Mouse (Mus musculus) spleen, adult 18-20 months (tissue): Measurements from ENCODE around the gene Il11.
A peak's percentile ranks its signal among the peaks of the same experiment; 100 is the strongest.
"Not testable (repeated sequence)": the region's sequence is repeated elsewhere in the genome, so short reads cannot be mapped to it uniquely, and the experiment has no call there.

Experiments used
- DNase-seq, 2 experiments: peaks; one replicate each; pipeline ENCODE4 v3.0.0; 2022; ENCODE audit warnings: mixed read lengths in 2 of 2

Gene Il11

DNA sequence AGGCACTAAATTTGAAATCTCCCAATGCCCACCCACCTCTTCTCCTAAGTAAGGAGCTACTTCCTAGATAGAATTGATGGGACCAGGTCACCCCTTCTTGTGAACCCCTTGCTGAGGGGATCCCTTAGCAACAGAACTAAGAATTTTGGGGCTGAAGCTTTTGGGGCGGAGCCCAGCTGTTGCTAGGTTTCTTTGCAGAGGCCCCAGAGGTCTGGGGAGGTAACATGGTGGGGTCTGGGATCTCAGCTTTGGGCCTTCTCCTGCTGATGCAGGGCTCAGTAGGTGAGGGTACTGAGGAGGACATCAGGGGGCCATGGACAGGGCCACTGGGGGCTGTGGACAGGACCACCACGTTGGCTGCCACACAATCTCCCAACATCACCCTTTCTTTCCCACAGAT lies at the start of gene Il11, which contains the start of gene Tmem190:
Gene Il11 (minus strand): TSS at position 101 of the 400 bp plus-strand sequence.
Gene Tmem190 (plus strand): TSS at position 179 of the 400 bp plus-strand sequence.
- DNase-seq = no peak

- no peak for DNase-seq
Measured at GRCm38 (mm10) chr7:4830476-4830875, 47.8 kb upstream of the Il11 start.

DNA sequence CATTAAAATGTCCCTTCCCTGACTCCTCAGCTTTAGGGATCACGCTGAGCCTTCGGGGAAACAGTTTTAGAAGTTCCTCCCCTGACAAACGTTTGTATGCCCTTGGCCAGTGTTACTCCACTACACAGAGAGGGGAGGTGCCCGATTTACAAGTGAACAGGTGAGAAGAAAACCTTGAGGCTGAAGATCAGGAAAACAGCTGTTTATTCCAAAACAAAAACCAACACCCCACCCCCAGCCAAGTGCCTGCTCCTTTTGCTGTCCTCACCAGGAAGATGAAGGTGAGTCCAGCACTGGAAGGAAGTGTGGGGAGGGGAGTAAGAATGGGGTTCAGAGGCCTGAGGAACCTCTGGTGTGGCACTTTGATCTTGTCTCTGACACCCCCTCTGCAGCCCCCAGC lies 42.7 kb upstream of the Il11 start:
- DNase-seq = no peak

DNA sequence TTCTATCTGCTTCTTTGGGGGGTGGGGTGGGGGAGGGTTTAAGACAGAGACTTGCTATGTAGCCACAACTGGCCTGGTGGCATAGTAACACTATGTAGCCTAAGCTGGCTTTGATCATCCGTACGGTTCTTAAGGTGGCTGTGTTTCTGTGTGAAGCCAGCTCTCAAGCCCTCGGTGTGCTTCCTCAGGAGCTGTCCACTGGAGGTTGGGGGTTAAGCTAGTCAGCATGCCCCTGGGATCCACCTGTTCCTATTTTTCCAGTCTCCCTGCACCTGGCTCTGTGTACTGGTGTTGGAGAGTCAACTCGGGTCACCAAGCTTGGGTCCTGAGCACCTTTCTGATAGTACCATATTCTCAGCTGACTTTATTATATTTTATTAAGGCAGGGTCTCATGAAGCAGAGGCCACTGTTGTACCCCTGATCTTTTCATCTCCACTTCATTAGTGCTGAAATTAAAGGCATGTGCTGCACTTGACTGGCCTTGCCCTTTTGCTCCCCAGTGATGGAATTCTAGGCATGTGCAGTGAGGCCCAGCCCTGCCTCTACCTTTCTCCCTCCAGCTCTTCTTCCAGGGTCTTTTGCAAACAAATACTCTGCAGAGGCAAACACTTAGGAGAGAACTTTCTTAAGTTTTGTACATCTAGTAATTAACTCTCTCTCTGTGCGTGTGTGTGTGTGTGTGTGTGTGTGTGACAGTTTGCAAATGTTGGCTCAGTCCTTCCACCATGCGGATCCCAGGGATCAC lies 39.7 kb upstream of the Il11 start:
- DNase-seq = no peak

DNA sequence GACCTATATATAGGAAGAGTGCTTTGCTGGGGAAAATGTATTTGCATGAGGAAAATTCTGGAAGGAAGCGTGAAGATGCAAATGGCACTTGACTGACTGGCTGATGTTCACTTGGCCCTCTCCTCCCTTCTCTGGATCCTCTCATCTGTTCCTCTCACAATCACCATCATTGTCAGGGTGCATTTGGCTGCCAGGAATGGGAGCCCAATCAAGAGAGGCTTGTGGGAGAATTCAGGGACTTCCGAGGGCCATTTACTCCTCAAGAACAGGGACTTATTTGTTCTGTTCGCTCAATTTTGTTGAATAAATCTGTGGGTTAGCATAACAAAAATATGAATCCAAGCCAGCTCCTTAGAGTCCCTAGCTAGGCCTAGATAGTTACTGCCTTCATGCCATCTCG lies 39.0 kb upstream of the Il11 start:
- DNase-seq = no peak

DNA sequence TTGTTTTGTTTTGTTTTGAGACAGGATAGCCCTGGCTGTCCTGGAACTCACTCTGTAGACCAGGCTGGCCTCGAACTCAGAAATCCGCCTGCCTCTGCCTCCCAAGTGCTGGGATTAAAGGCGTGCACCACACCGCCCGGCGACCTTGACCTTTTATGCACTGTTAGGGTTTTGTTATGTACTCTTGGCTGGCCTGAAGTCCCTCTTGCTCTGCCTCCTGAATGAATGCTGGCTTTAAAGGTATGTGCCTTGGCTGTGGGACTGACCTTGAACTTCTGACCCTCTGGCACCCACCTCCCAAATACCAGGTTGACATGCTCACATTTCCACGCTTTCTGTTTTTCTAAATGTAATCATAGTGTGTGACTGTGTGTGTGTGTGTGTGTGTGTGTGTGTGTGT lies 38.3 kb upstream of the Il11 start:
- DNase-seq = not testable (repeated sequence)

DNA sequence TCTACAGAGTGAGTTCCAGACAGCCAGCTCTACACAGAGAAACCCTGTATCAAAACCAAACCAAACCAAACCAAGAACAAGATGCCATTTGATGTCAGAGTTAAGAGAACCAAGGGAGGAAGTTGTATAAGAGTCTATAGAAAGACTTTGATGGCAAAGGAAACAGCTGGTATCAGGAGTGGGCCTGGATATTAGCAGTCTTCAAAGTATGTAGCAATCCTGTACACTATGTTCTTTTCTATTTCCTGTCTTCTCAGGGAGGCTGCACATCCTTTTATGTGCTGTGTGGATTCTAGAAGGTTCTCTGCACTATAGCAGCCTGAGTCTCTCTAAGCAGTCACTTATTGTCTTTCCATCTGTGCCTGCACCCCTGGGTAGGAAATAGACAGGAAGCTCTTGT lies 33.9 kb upstream of the Il11 start:
- DNase-seq = no peak

DNA sequence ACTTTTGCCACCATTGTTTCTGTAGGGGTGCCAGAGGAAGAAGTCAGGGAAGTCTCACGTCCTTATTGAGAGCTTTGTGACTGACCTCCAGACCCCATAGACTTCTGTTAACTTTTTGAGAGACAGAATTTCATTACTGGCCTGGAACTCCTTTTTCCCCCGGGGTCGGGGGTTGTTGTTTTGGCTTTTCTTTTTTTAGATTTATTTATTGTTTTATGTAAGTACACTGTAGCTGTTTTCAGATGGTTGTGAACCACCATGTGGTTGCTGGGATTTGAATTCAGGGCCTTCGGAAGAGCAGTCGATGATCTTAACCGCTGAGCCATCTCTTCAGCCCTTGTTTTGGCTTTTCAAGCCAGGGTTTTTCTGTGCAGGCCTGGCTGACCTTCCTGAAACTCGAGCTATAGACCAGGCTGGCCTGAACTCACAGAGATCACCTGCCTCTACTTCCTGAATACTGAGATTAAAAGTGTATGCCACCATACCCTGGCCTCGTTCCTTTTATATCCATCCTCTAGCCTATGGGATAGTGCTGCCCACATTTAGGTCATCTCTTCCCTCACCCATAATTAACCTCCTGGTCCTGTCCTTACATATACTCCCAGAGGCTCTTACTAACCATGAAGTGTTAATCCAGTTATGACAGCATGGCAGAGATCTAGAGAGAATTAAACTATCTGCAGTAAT lies 30.6 kb upstream of the Il11 start:
- DNase-seq = no peak

DNA sequence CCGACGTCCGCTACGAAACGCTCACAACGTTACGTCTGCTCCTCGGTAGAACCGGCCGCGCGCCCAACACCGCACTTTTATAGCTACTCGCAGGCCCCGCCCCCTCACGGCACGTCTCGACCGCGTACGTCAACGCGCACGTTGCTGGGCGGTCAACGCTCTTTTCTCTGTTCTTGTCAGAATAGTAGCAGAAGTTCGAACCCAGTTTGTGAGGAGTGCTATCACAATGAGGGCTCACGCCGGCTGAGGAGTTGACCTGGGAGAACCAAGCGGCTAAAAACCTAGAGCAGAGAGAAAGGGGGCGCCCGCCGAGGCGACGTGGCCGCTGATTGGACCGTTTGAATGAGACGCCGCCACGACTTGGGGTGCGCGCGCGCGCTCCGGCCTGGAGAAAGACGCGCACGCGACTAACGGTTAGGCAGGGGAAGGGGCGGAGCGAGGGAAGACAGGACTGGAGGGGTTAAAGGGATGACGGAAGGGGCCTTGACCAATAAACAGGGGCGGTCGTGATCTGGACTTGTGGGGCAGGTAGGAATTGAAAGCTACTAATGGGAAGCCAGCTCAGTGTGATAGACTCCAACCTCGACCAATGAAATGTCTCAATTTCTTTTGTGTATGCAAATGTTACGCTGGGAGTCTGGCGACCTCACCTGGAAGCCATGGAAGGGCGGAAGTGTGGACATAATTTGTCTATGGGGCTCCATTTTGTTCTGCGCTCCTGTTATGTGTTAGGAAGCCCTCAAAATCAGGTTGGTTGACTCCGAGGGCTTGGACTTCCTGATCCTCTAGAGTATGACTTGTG lies 29.8 kb upstream of the Il11 start, which contains the start of gene Ube2s:
Gene Ube2s (minus strand): TSS at position 288 of the 802 bp plus-strand sequence.
- DNase-seq = peak; percentile 97 to 98

- no peak for DNase-seq
Measured at GRCm38 (mm10) chr7:4811842-4812302, 29.2 kb upstream of the Il11 start.

- DNase-seq = not testable (repeated sequence)
Measured at GRCm38 (mm10) chr7:4811131-4811530, 28.5 kb upstream of the Il11 start.

- peak in 1 of 2 experiments; percentile 23 for DNase-seq
Measured at GRCm38 (mm10) chr7:4806716-4807115, 24.1 kb upstream of the Il11 start.

- no peak for DNase-seq
Measured at GRCm38 (mm10) chr7:4802247-4802646, 19.6 kb upstream of the Il11 start.

GRCm38 (mm10) chr7:4795767-4796433 lies 13.2 kb upstream of the Il11 start:
- DNase-seq = no peak

- no peak for DNase-seq
Measured at GRCm38 (mm10) chr7:4794631-4795168, 12.0 kb upstream of the Il11 start.

DNA sequence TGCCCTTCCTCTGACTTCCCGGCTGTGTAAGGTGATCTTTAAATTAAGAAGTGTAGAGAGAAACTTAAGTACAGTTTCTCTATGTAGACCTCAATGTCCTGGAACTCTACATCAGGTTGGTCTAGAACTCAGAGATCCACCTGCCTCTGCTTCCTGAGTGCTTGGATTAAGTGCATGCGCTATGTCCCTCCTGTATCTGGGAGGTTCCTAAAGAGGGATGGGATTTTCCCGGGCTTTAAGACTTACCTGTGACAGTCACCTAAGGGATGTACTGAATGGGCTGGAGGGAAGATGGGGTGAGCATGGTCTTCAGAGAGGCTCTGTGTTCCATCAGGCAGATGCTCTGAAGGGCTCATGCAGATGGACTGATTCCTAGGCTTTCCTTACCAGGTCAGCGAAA lies 11.0 kb upstream of the Il11 start:
- no peak for DNase-seq

GRCm38 (mm10) chr7:4793248-4793647 lies 10.6 kb upstream of the Il11 start:
- peak in 1 of 2 experiments; percentile 20 for DNase-seq

DNA sequence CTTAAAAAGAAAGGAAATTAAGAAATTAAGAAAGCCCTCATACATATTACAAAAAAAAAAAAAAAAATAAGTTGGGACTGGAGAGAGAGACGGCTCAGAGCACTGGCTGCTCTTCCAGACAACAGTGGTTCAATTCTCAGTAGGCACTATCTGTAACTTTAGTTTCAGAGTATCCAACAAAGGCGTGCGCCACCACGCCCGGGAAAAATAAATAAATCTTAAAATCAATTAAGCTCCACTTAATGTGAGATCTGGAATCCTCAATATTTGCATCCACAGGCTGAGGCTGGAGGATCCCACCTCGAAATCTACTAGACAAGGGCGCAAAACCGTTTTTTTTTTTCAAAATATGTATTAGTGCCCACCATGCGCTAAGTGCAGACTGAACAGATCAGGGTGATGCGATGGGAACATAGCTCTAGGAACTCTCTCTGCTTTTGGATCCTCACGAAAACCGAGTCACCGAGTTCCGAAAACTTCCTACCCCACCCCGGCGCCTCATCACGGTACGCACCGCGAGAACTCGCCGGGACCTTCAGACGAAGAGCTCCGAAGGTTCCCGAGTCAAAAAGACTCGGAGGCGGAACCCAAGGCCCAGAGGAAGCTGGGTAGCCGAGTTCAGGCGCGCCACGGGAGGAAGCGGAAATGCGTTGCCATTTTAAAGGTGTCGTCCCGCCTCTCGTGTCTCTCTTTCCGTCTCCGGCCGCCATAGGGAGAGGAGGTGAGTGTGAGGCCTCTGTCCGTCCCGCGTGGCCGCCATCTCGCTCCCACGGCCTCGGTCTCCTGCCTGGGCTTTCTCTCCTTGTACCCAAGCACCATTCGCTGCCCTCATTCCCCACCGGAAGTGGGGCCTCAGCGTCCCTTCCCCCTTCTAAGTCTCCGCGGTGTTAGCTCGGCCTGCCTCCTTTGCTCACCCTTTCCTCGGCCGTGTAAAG lies 9.9 kb upstream of the Il11 start, which contains the start of gene Rpl28:
Gene Rpl28 (plus strand): TSS at position 597 of the 935 bp plus-strand sequence.
- DNase-seq = peak; percentile 84 to 89

- DNase-seq = peak in 1 of 2 experiments; percentile 57
Measured at GRCm38 (mm10) chr7:4789436-4789935, 6.8 kb upstream of the Il11 start, which contains the start of gene Tmem238. Gene Tmem238 (minus strand): TSS chr7:4789656.
